Mouse (Mus musculus) heart, postnatal 0 days (tissue): ENCODE measurements around the gene Rptor.

Experiments used
- CTCF ChIP-seq: IDR thresholded peaks from 2 replicates; pipeline ENCODE4 v1.5.1; 2016; ENCODE audit warnings: antibody characterized with exemption, control low read depth, low read depth
- EP300 ChIP-seq: IDR thresholded peaks from 2 replicates; pipeline ENCODE4 v1.6.1; 2016; ENCODE audit warnings: antibody characterized with exemption, low read depth

DNA sequence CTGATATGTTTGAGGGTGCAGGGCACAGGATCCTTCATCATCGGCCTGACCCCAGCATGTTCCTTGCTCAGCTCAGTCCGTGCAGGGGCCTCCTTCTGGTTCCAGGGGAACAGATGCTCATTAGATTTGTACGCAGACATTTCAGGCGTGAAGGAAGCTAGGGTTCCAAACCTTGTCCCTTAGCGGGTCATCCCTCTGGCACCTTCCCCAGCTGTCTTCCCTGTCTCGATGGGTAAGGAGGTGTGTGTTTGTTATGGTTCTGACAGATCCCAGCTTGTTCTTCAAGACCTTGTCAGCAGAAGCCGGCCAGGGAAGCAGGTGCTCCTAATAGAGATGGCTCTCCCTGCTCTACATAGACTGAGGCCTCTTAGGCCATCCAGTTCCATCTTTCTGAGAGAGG lies 37.7 kb upstream of the Rptor start:
- TF ChIP-seq CTCF (no peak), EP300 (no peak)
